In genomic region chr9:15708979-15709598, GRCm38 (mm10) we compare ENCODE assay signal across 8 mouse cellular contexts. TPM values are rescaled to one million over a fixed set of nuclear protein-coding genes. Genes with fewer than 3 reads are reported as not detected.
DNase-seq lines count a peak whose midpoint lies in the region; ATAC-seq and TF ChIP-seq lines count a peak whose summit lies in the region.

No protein-coding gene starts in this region.

- H3K79me2 ChIP-seq in CH12.LX (replicated peaks; ENCODE audit: control insufficient read depth, extremely low read depth, insufficient read depth, poor library complexity, severe bottlenecking): no peaks in the 10 kb centered on the region

- no peak for TF ChIP-seq RAD21 in CH12.LX (IDR thresholded peaks at IDR 0.05; ENCODE audit: low read depth, low read length)

- H3K4me3 ChIP-seq in erythroblast, embryonic 14.5 days (replicated peaks): peak overlapping the region; percentile 60
- peak overlapping the region; percentile 32 to 70 (median 53) for H3K4me3 ChIP-seq in CH12.LX (replicated peaks in 1 of 3; ENCODE audit: low read depth in 2 of 3, low read length in 2 of 3, poor library complexity in 1 of 3)
- H3K4me3 ChIP-seq in forebrain, embryonic 10.5 days: peak overlapping the region; percentile 85
- peak overlapping the region; percentile 70 for H3K4me3 ChIP-seq in limb, embryonic 11.5 days (ENCODE audit: low read depth, low read length)
- H3K4me3 ChIP-seq in midbrain, embryonic 16.5 days (ENCODE audit: low read depth, low read length): peak overlapping the region; percentile 82

- peak overlapping the region; percentile 59 for H3K9ac ChIP-seq in CH12.LX (ENCODE audit: insufficient read depth, low read depth)
- peak overlapping the region; percentile 88 for H3K9ac ChIP-seq in limb, embryonic 11.5 days (ENCODE audit: low read length)
- H3K9ac ChIP-seq in midbrain, embryonic 16.5 days (ENCODE audit: low read depth, low read length): peak overlapping the region; percentile 94

- in situ Hi-C loops in CH12.LX (cut with MboI; ENCODE audit: low pct_ligation_motif_present, low pct_unique_long_range_greater_than_20kb, low sequenced_read_pairs): no loop called here

- no peak for TF ChIP-seq CTCF in CH12.LX (conservative IDR thresholded peaks at IDR 0.05 in 1 of 2, IDR thresholded peaks at IDR 0.05 in 1 of 2; ENCODE audit: low read depth in 2 of 2, low read length in 2 of 2)

- no peak overlapping the region for H3K27ac ChIP-seq in CH12.LX (ENCODE audit: insufficient read depth, low read depth)
- peak overlapping the region; percentile 94 for H3K27ac ChIP-seq in forebrain, embryonic 10.5 days
- H3K27ac ChIP-seq in limb, embryonic 11.5 days (replicated peaks; ENCODE audit: low read depth, low read length): no peak overlapping the region
- H3K27ac ChIP-seq in midbrain, embryonic 16.5 days (ENCODE audit: low read length): peak overlapping the region; percentile 93

- no peaks in the 10 kb centered on the region for H3K36me3 ChIP-seq in erythroblast, embryonic 14.5 days (ENCODE audit: control insufficient read depth)
- peaks cover 0 to 3% of the 10 kb centered on the region in 2 experiments for H3K36me3 ChIP-seq in CH12.LX (replicated peaks in 1 of 2; ENCODE audit: control insufficient read depth in 1 of 2, insufficient read depth in 1 of 2, low read length in 1 of 2)
- no peaks in the 10 kb centered on the region for H3K36me3 ChIP-seq in forebrain, embryonic 10.5 days (replicated peaks)
- H3K36me3 ChIP-seq in limb, embryonic 11.5 days (ENCODE audit: control insufficient read depth, insufficient read depth, low read length): no peaks in the 10 kb centered on the region
- no peaks in the 10 kb centered on the region for H3K36me3 ChIP-seq in midbrain, embryonic 16.5 days (ENCODE audit: control insufficient read depth, insufficient read depth, low read length)

- dilution Hi-C loops in CH12.LX (cut with MboI; ENCODE audit: extremely low pct_ligation_motif_present, extremely low pct_unique_long_range_greater_than_20kb, low sequenced_read_pairs): no loop called here

- TF ChIP-seq POLR2A in CH12.LX (IDR thresholded peaks at IDR 0.05; ENCODE audit: low read depth, low read length): no peak

- no peak for ATAC-seq in erythroblast, adult 5-6 weeks (replicated peaks; ENCODE audit: low FRiP score, poor library complexity, severe bottlenecking)
- ATAC-seq in limb, embryonic 11.5 days (ENCODE audit: insufficient number of reproducible peaks, low FRiP score, low TSS enrichment, low read depth): peak; percentile 14; the same call in 1 of the 2 replicates
- peak; percentile 64 for ATAC-seq in midbrain, embryonic 16.5 days

- 17% methylated on average over 14 of the region's 14 CpGs for WGBS in forebrain, embryonic 10.5 days
- 19% methylated on average over 14 of the region's 14 CpGs for WGBS in limb, embryonic 11.5 days
- WGBS in midbrain, embryonic 16.5 days: 15% methylated on average over 14 of the region's 14 CpGs

- H3K4me2 ChIP-seq in CH12.LX (ENCODE audit: insufficient read depth, low read depth, poor library complexity, severe bottlenecking): no peak overlapping the region
- peak overlapping the region; percentile 83 for H3K4me2 ChIP-seq in limb, embryonic 11.5 days (ENCODE audit: low read depth, severe bottlenecking)
- peak overlapping the region; percentile 71 for H3K4me2 ChIP-seq in midbrain, embryonic 16.5 days (ENCODE audit: low read length)

- no peaks in the 10 kb centered on the region for H3K9me3 ChIP-seq in erythroblast, embryonic 14.5 days (ENCODE audit: control insufficient read depth, low read length)
- H3K9me3 ChIP-seq in CH12.LX (replicated peaks; ENCODE audit: low read length): no peaks in the 10 kb centered on the region
- H3K9me3 ChIP-seq in forebrain, embryonic 10.5 days: no peaks in the 10 kb centered on the region
- no peaks in the 10 kb centered on the region for H3K9me3 ChIP-seq in limb, embryonic 11.5 days (ENCODE audit: control insufficient read depth, low read length)
- H3K9me3 ChIP-seq in midbrain, embryonic 16.5 days (replicated peaks; ENCODE audit: control insufficient read depth, low read length, poor library complexity, severe bottlenecking): no peaks in the 10 kb centered on the region

- TF ChIP-seq EP300 in CH12.LX (IDR thresholded peaks at IDR 0.05; ENCODE audit: low read length): no peak

- no peak for DNase-seq in CH12.LX (ENCODE audit: extremely low read depth)
- DNase-seq in forebrain, embryonic 10.5 days (ENCODE audit: extremely low spot score, low spot score): peak; percentile 19
- DNase-seq in limb, embryonic 11.5 days (ENCODE audit: low spot score): no peak
- no peak for DNase-seq in frontal cortex, postnatal 36 days (ENCODE audit: low spot score in 2 of 2)
- DNase-seq in gastrocnemius, postnatal 4 days (ENCODE audit: low spot score in 2 of 2): no peak

- peaks cover 12% of the 10 kb centered on the region for H3K4me1 ChIP-seq in erythroblast, embryonic 14.5 days (ENCODE audit: control insufficient read depth)
- H3K4me1 ChIP-seq in CH12.LX (ENCODE audit: control insufficient read depth in 1 of 2, insufficient read depth in 2 of 2): peaks cover 11 to 49% of the 10 kb centered on the region in 2 experiments
- peaks cover 24% of the 10 kb centered on the region for H3K4me1 ChIP-seq in forebrain, embryonic 10.5 days
- 0 out of 2 replicates have a peak, but pooled peaks cover 2% of the 10 kb centered on the region for H3K4me1 ChIP-seq in limb, embryonic 11.5 days (ENCODE audit: control insufficient read depth, insufficient read depth, low read length)
- H3K4me1 ChIP-seq in midbrain, embryonic 16.5 days (ENCODE audit: control insufficient read depth, insufficient read depth, low read length): peaks cover 33% of the 10 kb centered on the region

- H3K27me3 ChIP-seq in erythroblast, embryonic 14.5 days (ENCODE audit: control insufficient read depth): peaks cover 21% of the 10 kb centered on the region
- no peaks in the 10 kb centered on the region for H3K27me3 ChIP-seq in CH12.LX (replicated peaks)
- peaks cover 30% of the 10 kb centered on the region for H3K27me3 ChIP-seq in forebrain, embryonic 10.5 days (ENCODE audit: poor library complexity, severe bottlenecking)
- H3K27me3 ChIP-seq in limb, embryonic 11.5 days (ENCODE audit: control insufficient read depth, insufficient read depth, low read length): no peaks in the 10 kb centered on the region
- no peaks in the 10 kb centered on the region for H3K27me3 ChIP-seq in midbrain, embryonic 16.5 days (ENCODE audit: control insufficient read depth, insufficient read depth, low read depth, low read length)

TF ChIP-seq in CH12.LX, 34 proteins besides CTCF, POLR2A, EP300 and RAD21:
- TF ChIP-seq USF1 (IDR thresholded peaks at IDR 0.05; ENCODE audit: low read depth, low read length) (no peak), TBP (conservative IDR thresholded peaks at IDR 0.05; ENCODE audit: low read depth, low read length) (no peak), MAX (IDR thresholded peaks at IDR 0.05; ENCODE audit: low read length) (0 out of 2 replicates have a peak, but pooled peaks have one; percentile 71)

RNA-seq across cellular contexts. Expression of gene Slc36a4, which starts 0.4 kb away (rescaled TPM):
- 0.01 TPM in 2 replicates for polyA plus RNA-seq in erythroblast, embryonic 14.5 days (2012)
- total RNA-seq in erythroblast, adult 5-6 weeks (2015; ENCODE audit: low replicate concordance): 6.9 and 8.2 TPM in 2 replicates
- 2.1 and 3.1 TPM in 2 replicates for total RNA-seq in erythroblast, adult 5-6 weeks (2017; ENCODE audit: low replicate concordance)
- 8.4 and 9.0 TPM in 2 replicates for total RNA-seq in CH12.LX (2012; rRNA removed)
- 9.2 and 10.3 TPM in 2 replicates for total RNA-seq in CH12.LX (2014; rRNA removed)
- polyA plus RNA-seq in CH12.LX (2012; ENCODE audit: insufficient read length, low read depth): 6.6 and 6.9 TPM in 2 replicates
- polyA plus RNA-seq in forebrain, embryonic 10.5 days (2016; fragmentation: Nextera tagmentation; extraction: Ambion mirVana): 9.9 and 10.9 TPM in 2 replicates
- 22.3 and 23.2 TPM in 2 replicates for polyA plus RNA-seq in limb, embryonic 11.5 days (2014; fragmentation: Nextera tagmentation; extraction: Ambion mirVana)
- 35.5 and 38.7 TPM in 2 replicates for polyA plus RNA-seq in midbrain, embryonic 16.5 days (2015; fragmentation: Nextera tagmentation; extraction: Ambion mirVana)
- total RNA-seq in gastrocnemius, postnatal 4 days (2021): 10 to 100 TPM; 18.2 to 19.3 TPM

Comparison
In these comparisons a context has a peak if more than half of its experiments do, and no peak if none do; other contexts are left out.
1. H3K27ac ChIP-seq: peak in forebrain, embryonic 10.5 days (single experiment) and midbrain, embryonic 16.5 days (single experiment); none in CH12.LX (single experiment) and limb, embryonic 11.5 days (single experiment).
2. Peak in every context shown above with its lines, with median percentiles within 50 percentile points of each other: H3K4me3 ChIP-seq and H3K9ac ChIP-seq.